Mouse (Mus musculus) forebrain, embryonic 11.5 days (tissue): Measurements from ENCODE around the gene Mboat2. TPM values are rescaled to one million over a fixed set of nuclear protein-coding genes. Genes with fewer than 3 reads are reported as not detected.

Source experiments
- ATAC-seq: fragments of 200-750 bp; cut with Nextera tagmentation; replicated peaks from 2 replicates; pipeline ENCODE4 v1.8.0; 2017; ENCODE audit warnings: moderate TSS enrichment; ENCODE audit not compliant: low FRiP score
- DNase-seq: peaks from one replicate; pipeline ENCODE4 v3.0.0-alpha.2; 2017; ENCODE audit warnings: low spot score
- H3K27ac ChIP-seq: fragments of 300-500 bp; sonication (generic); 2 replicates; pipeline ENCODE4 v1.5.1; 2014; ENCODE audit warnings: low read depth, low read length
- H3K27me3 ChIP-seq: fragments of 300-500 bp; sonication (generic); 2 replicates; pipeline ENCODE4 v1.6.1; 2014; ENCODE audit warnings: mild to moderate bottlenecking, low read length, mixed read lengths; ENCODE audit not compliant: control insufficient read depth, insufficient read depth
- H3K36me3 ChIP-seq: fragments of 300-500 bp; sonication (generic); 2 replicates; pipeline ENCODE4 v1.6.1; 2014; ENCODE audit warnings: mild to moderate bottlenecking, low read length, moderate library complexity, mixed read lengths; ENCODE audit not compliant: control insufficient read depth, insufficient read depth
- H3K4me1 ChIP-seq: fragments of 300-500 bp; sonication (generic); replicated peaks from 2 replicates; pipeline ENCODE4 v1.6.1; 2014; ENCODE audit warnings: low read length, mixed read lengths; ENCODE audit not compliant: control insufficient read depth, insufficient read depth
- H3K4me2 ChIP-seq: fragments of 300-500 bp; sonication (generic); 2 replicates; pipeline ENCODE4 v1.6.1; 2014; ENCODE audit warnings: low read depth, mild to moderate bottlenecking, low read length, moderate library complexity, mixed read lengths; ENCODE audit not compliant: severe bottlenecking
- H3K4me3 ChIP-seq: fragments of 300-500 bp; sonication (generic); 2 replicates; pipeline ENCODE4 v1.5.1; 2014; ENCODE audit warnings: low read depth, low read length
- H3K9ac ChIP-seq: fragments of 300-500 bp; sonication (generic); 2 replicates; pipeline ENCODE4 v1.6.1; 2014; ENCODE audit warnings: low read length
- H3K9me3 ChIP-seq: fragments of 300-500 bp; sonication (generic); 2 replicates; pipeline ENCODE4 v1.6.1; 2016; ENCODE audit warnings: low read length, mixed read lengths; ENCODE audit not compliant: control insufficient read depth
- WGBS: fragments of 180-500 bp; shearing (Covaris S2); extraction: QIAGEN DNeasy Blood & Tissue Kit; methylation state at CpG from one replicate; pipeline ENCODE4 v1.1.7; 2014; 5-methylcytosine and 5-hydroxymethylcytosine counted together
- polyA plus RNA-seq: library from polyadenylated mRNA; unstranded; fragments of >200 nt; fragmentation: Nextera tagmentation; extraction: Ambion mirVana; gene quantifications from 2 replicates; pipeline ENCODE4 v1.2.1, GENCODE M21; 2014

The Mboat2 gene
- polyA plus RNA-seq, 1 experiment from 2014 or later: 55.7 TPM

DNA sequence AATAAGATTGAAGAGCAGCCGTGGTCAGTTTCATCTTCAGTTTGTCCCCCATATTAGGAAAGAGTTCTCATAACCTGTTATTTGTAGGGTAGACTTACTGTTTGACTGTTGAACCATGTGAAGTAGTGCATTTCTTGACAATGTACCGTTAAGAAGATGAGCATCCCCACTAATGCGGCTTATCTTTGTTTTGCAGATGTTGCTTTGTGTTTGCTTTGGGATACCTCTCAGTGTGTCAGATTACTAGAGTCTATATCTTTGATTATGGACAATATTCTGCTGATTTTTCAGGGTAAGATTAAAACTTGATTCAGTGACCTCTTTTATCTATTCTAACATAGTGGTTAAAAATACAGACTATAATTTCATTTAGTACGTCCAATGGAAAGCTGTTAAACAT, 93.3 kb downstream of the Mboat2 start:
- H3K27ac ChIP-seq: no peak overlapping the region
- WGBS: 87% methylated on average over 4 of the region's 4 CpGs
- ATAC-seq: no peak

DNA sequence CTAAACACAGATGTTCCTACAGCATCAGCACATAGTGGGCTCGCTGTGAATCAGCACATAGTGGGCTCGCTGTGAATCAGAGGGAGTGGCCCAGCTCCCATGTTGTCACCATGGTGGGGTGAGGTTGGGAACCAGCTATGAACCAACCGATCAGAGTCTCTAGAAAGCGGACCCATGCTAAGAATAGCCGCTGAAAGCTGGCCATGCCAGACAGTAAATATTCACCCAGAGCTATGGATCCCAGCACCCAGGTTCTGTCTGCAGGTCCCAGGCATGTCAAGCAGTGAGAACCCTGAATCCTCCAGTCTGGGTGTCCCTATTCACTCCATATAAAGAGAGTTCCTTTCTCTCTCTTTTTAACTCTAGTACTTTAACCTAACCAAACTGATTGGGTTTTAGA, 94.6 kb downstream of the Mboat2 start:
- no peak overlapping the region for H3K4me2 ChIP-seq
- ATAC-seq (no peak), DNase-seq (no peak)
- no peak overlapping the region for H3K27ac ChIP-seq
- H3K9me3 ChIP-seq: no peaks in the 10 kb centered on the region
- H3K9ac ChIP-seq: no peak overlapping the region
- H3K36me3 ChIP-seq: no peaks in the 10 kb centered on the region
- WGBS: 86% methylated on average over 5 of the region's 5 CpGs
- no peak overlapping the region for H3K4me3 ChIP-seq
- 0 out of 2 replicates have a peak, but pooled peaks cover 2% of the 10 kb centered on the region for H3K4me1 ChIP-seq
- no peaks in the 10 kb centered on the region for H3K27me3 ChIP-seq

More for the DNA sequence above, 93.3 kb downstream of the Mboat2 start:
- no peak for DNase-seq
- Histone ChIP-seq H3K4me1 (0 out of 2 replicates have a peak, but pooled peaks cover 2% of the 10 kb centered on the region), H3K36me3 (no peaks in the 10 kb centered on the region), H3K4me3 (no peak overlapping the region), H3K9me3 (no peaks in the 10 kb centered on the region), H3K27me3 (no peaks in the 10 kb centered on the region), H3K4me2 (no peak overlapping the region), H3K9ac (no peak overlapping the region)

DNA sequence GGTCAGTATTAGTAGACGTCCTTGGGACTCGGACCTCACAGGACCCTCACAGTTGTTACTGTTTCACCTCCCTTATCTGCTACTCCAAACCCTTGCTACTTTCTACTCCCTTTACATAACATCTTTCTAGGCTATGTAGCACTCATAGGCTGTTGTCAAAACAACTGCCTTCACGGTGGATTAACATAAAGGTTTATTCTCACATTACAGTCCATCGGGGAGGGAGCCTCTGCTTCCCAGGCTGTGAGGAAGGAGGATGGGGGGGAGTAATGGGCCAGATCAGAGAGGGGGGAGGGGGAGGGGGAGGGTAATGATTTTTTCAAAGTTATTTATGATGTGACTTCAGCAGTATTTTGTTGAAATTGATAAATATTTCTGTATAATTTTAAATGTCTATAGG, 95.0 kb downstream of the Mboat2 start:
- H3K9ac ChIP-seq: no peak overlapping the region
- no peak for ATAC-seq
- no peak overlapping the region for H3K4me2 ChIP-seq
- no peak for DNase-seq
- H3K4me3 ChIP-seq: no peak overlapping the region
- WGBS: 50% methylated on average over 4 of the region's 4 CpGs
- no peak overlapping the region for H3K27ac ChIP-seq
- no peaks in the 10 kb centered on the region for H3K9me3 ChIP-seq
- H3K27me3 ChIP-seq: no peaks in the 10 kb centered on the region
- no peaks in the 10 kb centered on the region for H3K36me3 ChIP-seq
- 0 out of 2 replicates have a peak, but pooled peaks cover 2% of the 10 kb centered on the region for H3K4me1 ChIP-seq

DNA sequence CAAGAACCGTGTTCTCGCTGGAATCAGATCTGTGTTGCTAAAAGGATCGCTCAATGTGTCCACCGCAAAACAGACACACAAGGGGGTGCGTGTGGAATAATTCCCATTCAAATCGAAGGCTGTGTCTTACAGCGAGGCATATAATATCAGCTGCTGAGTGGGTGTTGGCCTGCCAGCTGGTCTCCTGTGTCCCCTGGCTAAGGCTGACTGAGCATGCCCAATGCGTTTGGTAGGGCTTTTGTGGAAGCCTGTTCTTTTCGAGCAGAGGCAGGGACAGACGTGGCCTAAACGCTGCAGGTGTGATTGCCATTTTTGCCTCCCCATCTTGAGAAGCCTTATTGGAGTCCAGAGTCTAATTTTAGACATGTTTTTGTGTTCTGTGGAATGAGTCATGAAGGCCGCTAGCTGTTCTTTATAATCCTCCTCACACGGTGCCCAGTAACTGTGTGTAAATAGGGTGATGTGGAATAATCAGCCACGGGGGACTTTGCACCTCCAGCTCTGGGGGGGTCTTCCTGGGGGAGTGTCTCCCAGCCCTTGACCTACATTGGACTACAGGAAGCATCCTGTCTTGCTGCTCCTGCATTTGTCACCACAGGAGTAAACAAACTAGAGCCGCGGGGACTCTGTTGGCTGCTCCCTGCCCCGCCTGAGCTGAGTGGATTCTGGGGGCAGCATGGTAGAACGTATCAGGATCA, 97.5 kb downstream of the Mboat2 start:
- 0 out of 2 replicates have a peak, but pooled peaks cover 2% of the 10 kb centered on the region for H3K4me1 ChIP-seq
- ATAC-seq (no peak), DNase-seq (no peak)
- H3K4me2 ChIP-seq: no peak overlapping the region
- no peak overlapping the region for H3K27ac ChIP-seq
- no peak overlapping the region for H3K4me3 ChIP-seq
- no peaks in the 10 kb centered on the region for H3K9me3 ChIP-seq
- H3K36me3 ChIP-seq: no peaks in the 10 kb centered on the region
- 78% methylated on average over 18 of the region's 18 CpGs for WGBS
- H3K9ac ChIP-seq: no peak overlapping the region
- H3K27me3 ChIP-seq: no peaks in the 10 kb centered on the region

DNA sequence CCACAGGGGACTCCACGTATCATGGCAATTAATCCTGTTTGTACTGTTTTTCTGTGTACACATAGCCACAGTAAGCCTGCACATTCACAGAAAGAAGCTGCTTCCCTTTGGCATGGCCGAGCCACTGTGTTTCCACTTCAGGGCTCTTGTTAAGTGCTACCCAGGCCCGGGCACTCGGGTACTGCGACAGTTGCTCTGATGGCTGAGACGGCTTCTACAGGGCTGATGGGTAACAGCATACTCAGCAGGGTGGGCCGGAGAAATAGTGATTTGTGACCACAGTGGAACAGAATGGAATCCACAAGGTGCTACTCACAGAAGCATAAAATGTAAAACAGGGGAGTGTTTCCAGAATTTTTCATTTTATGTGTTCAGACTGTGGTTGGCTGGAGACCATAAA, 98.4 kb downstream of the Mboat2 start:
- DNase-seq: no peak
- H3K4me1 ChIP-seq: 0 out of 2 replicates have a peak, but pooled peaks cover 5% of the 10 kb centered on the region
- H3K27me3 ChIP-seq: no peaks in the 10 kb centered on the region
- H3K9ac ChIP-seq: no peak overlapping the region
- H3K36me3 ChIP-seq: no peaks in the 10 kb centered on the region
- WGBS: 83% methylated on average over 7 of the region's 7 CpGs
- no peak overlapping the region for H3K4me2 ChIP-seq
- H3K27ac ChIP-seq: no peak overlapping the region
- no peak for ATAC-seq
- H3K9me3 ChIP-seq: no peaks in the 10 kb centered on the region
- no peak overlapping the region for H3K4me3 ChIP-seq

DNA sequence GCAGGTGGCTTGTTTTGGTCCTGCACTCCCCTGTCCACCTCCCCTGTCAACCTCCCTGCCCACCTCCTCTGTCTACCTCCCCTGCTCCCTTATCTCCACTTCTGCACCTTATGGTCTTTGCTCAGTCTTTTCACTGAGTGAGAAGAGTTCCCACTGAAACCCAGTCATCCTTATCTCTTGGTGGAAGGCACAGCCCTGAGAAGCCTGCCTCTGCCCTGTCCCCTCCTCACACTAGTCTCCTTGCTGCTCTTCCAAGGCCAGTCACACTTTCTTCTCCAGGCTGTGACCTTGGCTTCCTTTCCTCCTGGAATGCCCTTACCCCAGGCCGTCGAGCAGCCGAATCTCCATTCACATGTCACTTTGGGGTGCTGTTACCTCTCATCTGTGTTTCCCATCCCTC, 100.1 kb downstream of the Mboat2 start:
- no peak overlapping the region for H3K27ac ChIP-seq
- ATAC-seq: no peak
- H3K4me1 ChIP-seq: 0 out of 2 replicates have a peak, but pooled peaks cover 5% of the 10 kb centered on the region
- no peak overlapping the region for H3K4me2 ChIP-seq
- H3K36me3 ChIP-seq: no peaks in the 10 kb centered on the region
- no peak for DNase-seq
- WGBS: 90% methylated on average over 3 of the region's 3 CpGs
- H3K9me3 ChIP-seq: no peaks in the 10 kb centered on the region
- H3K27me3 ChIP-seq: no peaks in the 10 kb centered on the region
- H3K9ac ChIP-seq: no peak overlapping the region
- no peak overlapping the region for H3K4me3 ChIP-seq

DNA sequence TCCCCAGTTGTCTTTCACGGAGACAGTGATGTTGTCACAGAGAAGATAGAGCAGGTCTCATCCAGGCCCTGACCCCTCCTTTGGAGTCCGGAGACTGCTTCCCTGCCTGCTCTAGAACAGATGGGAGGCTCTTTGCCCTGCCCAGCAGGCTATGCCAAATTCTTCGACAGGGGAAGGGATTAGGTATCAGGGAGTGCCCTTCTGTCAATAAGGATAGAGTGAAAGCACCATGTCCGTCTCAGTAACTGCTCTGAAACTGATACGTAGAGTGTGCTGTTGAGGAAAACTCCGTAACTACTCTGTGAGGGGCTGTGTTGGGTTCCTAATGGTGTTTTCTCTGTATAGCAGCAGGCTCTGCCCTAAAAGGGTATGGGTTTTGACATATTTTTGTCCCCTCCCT, 101.4 kb downstream of the Mboat2 start:
- Histone ChIP-seq H3K4me2 (no peak overlapping the region), H3K9me3 (no peaks in the 10 kb centered on the region), H3K9ac (no peak overlapping the region), H3K4me3 (no peak overlapping the region), H3K27me3 (no peaks in the 10 kb centered on the region), H3K27ac (no peak overlapping the region), H3K36me3 (no peaks in the 10 kb centered on the region), H3K4me1 (0 out of 2 replicates have a peak, but pooled peaks cover 5% of the 10 kb centered on the region)
- WGBS: 69% methylated on average over 6 of the region's 6 CpGs
- ATAC-seq (no peak), DNase-seq (no peak)

DNA sequence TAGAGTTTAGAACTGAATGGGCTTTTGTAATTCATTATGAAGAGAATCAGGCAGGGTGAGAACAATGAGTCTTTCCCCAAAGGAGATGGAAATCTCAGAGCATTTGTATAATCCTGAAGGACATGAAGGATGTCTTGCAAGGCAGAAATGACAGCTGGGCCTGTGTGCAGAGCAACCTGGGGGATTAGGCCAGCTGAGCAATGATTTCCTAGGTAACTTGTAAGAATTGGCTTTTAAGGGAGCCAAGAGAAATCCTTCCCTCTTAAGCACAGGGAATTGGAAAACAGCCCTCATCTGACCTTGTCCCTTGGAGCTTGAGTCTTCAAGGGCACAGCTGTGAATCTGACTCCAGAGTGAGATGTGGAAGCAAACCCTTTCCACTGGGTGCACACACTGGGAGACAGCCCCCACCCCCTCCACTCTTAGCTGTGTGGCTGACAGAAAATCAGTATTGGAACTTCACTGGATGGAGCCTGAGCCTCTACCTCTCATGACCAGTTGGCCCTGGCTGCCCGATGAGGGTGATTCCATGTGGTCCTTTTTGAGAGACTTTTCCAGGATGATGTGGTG, 102.6 kb downstream of the Mboat2 start:
- no peaks in the 10 kb centered on the region for H3K36me3 ChIP-seq
- ATAC-seq (no peak), DNase-seq (no peak)
- no peaks in the 10 kb centered on the region for H3K27me3 ChIP-seq
- no peak overlapping the region for H3K9ac ChIP-seq
- H3K9me3 ChIP-seq: no peaks in the 10 kb centered on the region
- WGBS: 81% methylated on average over 1 of the region's 1 CpGs
- H3K4me1 ChIP-seq: 0 out of 2 replicates have a peak, but pooled peaks cover 5% of the 10 kb centered on the region
- H3K4me2 ChIP-seq: no peak overlapping the region
- H3K4me3 ChIP-seq: no peak overlapping the region
- no peak overlapping the region for H3K27ac ChIP-seq

DNA sequence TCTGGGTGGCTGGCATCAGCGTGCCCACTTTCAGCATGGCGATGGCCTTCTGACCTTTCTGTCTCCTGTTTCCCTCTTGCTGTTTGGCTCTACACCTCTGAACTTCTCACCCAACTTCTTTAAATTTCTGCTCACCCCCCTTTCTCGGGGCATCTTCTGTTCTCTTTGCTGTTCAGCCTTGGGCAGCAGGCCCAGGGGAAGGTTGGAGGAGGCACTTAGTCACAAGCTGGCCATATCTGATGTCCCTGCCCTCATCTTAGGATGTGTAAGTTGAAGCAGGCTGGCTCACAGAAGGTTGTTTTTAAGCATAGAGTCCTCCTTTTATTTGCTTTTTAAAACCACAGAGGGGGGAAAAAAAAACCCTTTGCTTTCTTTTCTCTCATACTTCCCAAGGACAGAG, 103.3 kb downstream of the Mboat2 start:
- Histone ChIP-seq H3K4me3 (no peak overlapping the region), H3K4me2 (no peak overlapping the region), H3K36me3 (no peaks in the 10 kb centered on the region), H3K9me3 (no peaks in the 10 kb centered on the region), H3K27me3 (no peaks in the 10 kb centered on the region), H3K27ac (no peak overlapping the region), H3K4me1 (0 out of 2 replicates have a peak, but pooled peaks cover 3% of the 10 kb centered on the region), H3K9ac (no peak overlapping the region)
- 94% methylated on average over 3 of the region's 3 CpGs for WGBS
- DNase-seq (no peak), ATAC-seq (no peak)
